Mouse (Mus musculus): ENCODE results near the gene Bet1l.
"Not testable (repeated sequence)": the region's sequence is repeated elsewhere in the genome, so short reads cannot be mapped to it uniquely, and the experiment has no call there.

Bet1l gene

GRCm38 (mm10) chr7:140857550-140858505 lies at the start of gene Bet1l:
Gene Bet1l, minus strand, starts transcription at chr7:140857577.
- no peak for DNase-seq (ENCODE audit: low spot score)

- no peak for DNase-seq (ENCODE audit: low spot score)
These were observed 49.8 kb upstream of the Bet1l start for GRCm38 (mm10) chr7:140907131-140907530.

DNA sequence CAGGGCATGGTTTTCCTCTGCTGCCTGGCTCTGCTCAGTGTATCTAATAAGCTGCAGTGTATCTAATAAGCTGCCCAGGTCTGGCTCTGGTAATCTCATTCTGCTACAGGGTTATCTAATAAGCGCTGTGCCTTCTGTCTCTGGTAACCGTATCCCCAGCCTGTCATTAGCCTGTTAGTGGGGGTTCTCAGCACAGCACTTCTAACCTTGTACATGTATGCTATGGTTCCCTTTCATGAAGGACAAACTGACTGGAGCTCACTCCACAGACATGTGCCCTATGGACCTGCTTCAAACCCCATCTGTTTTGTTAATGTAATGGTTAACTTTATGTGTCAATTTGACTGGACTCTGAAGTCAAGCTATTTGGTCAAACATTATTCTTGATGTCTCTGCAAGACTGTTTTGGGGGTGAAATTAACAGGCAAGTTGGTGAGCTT lies 48.3 kb upstream of the Bet1l start:
- DNase-seq (ENCODE audit: low spot score) = no peak

- DNase-seq (ENCODE audit: low spot score) = peak; percentile 80
These were observed 45.8 kb upstream of the Bet1l start for GRCm38 (mm10) chr7:140903212-140903611.

- DNase-seq (ENCODE audit: low spot score) = peak; percentile 34
These were observed 44.9 kb upstream of the Bet1l start for GRCm38 (mm10) chr7:140902036-140902875.

- no peak for DNase-seq (ENCODE audit: low spot score)
These were observed 42.8 kb upstream of the Bet1l start, which contains the start of gene Cox8b for GRCm38 (mm10) chr7:140900220-140900619. Gene Cox8b, minus strand, starts transcription at chr7:140900446.

GRCm38 (mm10) chr7:140899121-140899520 lies 41.7 kb upstream of the Bet1l start:
- no peak for DNase-seq (ENCODE audit: low spot score)

GRCm38 (mm10) chr7:140897863-140898262 lies 40.5 kb upstream of the Bet1l start:
- DNase-seq (ENCODE audit: low spot score) = no peak

DNA sequence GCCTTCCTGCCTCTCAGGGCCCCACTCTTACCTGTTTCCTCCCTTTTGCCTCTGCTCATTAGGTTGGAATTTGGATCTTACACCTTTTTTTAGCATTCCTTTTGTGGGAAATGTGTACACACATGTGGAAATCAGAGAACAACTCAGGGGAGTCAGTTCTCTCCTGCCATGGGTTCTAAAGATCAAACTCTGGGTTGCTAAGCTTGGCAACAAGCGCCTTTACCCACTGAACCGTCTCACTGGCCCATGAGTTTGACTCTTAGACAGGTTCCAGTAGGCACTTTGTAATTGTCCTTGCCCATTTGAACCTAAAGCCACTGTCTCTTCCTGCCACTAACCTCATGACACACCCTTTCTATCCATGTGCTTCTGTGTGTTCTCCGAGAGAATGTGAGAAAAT lies 37.2 kb upstream of the Bet1l start:
- no peak for DNase-seq (ENCODE audit: low spot score)

- no peak for DNase-seq (ENCODE audit: low spot score)
These were observed 36.7 kb upstream of the Bet1l start for GRCm38 (mm10) chr7:140894031-140894430.

DNA sequence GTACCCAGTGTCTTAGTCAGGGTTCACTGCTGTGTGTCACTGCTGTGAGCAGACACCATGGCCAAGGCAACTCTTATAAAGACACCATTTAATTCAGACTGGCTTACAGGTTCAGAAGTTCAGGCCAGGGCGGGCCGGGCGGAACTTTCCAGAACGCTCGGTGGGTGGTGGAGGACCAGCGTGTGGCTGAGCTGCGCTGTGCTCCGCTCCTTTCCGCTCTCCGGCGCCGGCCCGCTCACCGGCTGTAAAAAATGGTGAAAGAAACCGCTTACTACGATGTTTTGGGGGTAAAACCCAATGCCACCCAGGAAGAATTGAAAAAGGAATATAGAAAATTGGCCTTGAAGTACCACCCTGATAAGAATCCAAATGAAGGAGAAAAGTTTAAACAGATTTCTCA lies 33.3 kb upstream of the Bet1l start:
- not testable (repeated sequence) for DNase-seq (ENCODE audit: low spot score)

- DNase-seq (ENCODE audit: low spot score) = no peak
These were observed 25.1 kb upstream of the Bet1l start for GRCm38 (mm10) chr7:140882469-140882803.

DNA sequence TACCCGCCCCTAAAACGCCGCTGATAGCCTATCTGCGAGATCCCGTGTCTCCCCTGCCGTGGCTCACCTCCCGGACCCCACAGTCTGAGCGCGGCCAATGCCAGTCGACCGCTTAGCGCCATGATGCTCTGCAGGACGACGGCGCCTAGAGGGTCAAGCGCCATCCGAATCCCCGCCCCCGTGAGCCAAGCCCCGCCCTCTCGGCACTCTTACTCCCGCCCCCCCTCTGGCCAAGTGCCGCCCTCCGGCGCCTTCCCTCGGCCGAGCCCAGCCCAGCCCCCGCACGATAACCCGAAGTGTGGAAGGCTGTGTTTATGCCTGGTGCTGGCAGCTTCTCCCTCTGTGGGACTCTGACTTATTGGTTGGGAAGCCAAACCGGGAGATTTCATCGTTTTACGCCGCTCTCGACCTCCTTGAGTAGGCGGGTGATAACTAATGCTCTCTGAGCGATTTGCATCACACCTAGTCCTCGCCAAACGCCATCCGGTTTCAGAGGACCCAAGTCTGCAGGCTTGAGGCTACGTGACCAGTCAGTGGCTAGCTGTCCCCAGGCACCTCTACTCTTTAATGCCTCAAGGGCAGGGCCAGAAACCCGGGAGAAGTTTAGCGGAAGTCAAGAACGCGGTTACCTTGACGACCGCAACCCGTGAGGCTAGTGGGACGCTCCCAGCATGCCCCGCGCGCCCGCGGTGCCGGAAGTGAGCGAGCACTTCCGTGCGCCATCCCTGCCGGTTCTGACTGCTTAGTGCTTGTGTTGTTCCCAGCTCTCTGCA lies 24.5 kb upstream of the Bet1l start, which contains the start of the genes Psmd13 and Sirt3:
Gene Psmd13, plus strand, starts transcription at position 273 of the 773 bp plus-strand sequence.
Gene Sirt3, minus strand, starts transcription at position 614 of the 773 bp plus-strand sequence.
- peak; percentile 91 for DNase-seq (ENCODE audit: low spot score)

DNA sequence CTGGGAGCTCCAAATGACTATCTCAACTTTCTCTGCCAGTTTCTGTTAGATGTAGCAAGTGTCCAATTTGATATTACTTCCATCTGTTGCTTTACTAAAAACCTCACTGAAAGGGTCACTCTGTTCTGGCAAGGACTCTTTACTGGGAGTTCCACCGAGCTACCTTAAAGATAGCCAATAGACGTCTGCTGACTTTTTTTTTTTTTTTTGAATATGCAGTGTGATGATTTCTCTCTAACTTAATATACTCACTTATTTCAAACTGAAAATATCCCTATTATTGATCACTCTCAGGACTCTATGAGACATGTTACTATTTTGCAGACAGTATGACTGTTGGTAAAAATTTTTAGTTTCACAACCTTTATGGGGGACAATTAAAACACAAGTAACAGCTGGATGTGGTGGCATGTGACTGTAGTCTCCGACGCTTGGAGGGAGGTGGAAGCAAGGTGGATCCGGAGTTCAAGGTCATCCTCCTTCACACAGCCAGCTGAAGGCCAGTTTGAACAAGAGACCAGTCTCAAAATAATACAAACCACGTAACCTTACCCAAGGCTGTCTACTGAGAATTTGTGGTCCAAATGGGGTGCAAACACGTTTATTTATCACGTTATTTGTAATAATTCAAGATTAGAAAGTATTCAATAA lies 23.6 kb upstream of the Bet1l start:
- no peak for DNase-seq (ENCODE audit: low spot score)

- DNase-seq (ENCODE audit: low spot score) = no peak
These were observed 23.0 kb upstream of the Bet1l start for GRCm38 (mm10) chr7:140880419-140880818.

- DNase-seq (ENCODE audit: low spot score) = no peak
These were observed 22.0 kb upstream of the Bet1l start for GRCm38 (mm10) chr7:140879355-140879754.

DNA sequence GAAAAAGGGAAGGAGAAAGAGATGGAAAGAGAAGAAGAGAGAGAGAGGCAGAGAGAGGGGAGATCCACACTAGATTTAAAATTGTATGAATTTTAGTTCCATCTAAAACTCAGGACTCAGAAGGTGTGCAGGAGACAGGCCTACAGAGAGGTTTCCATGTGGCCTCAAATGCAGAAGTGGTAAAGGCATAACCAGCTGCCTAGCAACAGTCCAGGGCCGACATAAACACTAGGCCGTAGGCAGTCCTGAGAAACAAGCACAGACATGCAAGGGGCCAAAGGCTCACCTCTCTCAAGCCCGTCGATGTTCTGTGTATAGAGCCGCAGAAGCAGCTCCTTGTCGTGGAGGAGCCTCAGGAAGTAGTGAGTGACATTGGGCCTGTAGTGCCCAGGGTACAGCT lies 20.0 kb upstream of the Bet1l start:
- DNase-seq (ENCODE audit: low spot score) = no peak

DNA sequence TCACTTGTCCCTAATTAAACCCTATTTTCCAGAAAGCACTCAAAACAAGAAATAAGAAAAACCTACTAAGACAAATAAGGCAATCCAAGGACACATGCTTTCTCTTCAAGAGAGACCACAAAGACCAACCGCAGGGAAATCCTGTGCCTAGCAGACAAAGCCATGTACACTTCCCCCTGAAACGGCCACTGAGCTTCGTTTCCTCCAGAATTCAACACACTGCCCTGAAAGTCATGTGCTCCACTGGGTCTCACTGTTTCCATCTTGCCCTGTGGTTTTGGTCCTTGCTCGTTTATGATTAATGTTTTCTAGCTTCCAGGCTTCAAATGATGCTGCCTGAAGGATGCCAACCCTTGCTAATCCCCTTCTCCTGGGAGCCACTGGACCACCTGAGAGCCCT lies 16.8 kb upstream of the Bet1l start:
- no peak for DNase-seq (ENCODE audit: low spot score)

DNA sequence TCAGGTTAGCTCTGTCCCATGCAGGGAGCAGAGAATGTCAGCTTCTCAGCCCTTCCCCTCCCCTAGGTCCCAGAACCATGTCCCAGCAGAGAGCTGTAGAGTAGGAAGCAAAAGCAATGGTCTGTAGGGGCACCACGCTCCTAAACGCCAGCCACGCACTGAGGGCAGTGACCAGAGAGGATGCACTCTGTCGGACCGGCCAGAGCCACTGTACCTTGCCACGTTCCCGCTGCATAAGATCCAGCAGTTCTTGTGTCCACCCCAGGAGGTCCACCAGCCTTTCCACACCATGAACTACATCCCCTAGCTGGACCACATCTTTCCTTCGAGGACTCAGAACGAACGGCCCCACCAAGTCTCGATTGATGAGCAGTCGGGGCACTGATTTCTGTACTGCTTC lies 7.4 kb upstream of the Bet1l start:
- no peak for DNase-seq (ENCODE audit: low spot score)

- DNase-seq (ENCODE audit: low spot score) = no peak
These were observed 3.4 kb upstream of the Bet1l start for GRCm38 (mm10) chr7:140860728-140861127.

DNA sequence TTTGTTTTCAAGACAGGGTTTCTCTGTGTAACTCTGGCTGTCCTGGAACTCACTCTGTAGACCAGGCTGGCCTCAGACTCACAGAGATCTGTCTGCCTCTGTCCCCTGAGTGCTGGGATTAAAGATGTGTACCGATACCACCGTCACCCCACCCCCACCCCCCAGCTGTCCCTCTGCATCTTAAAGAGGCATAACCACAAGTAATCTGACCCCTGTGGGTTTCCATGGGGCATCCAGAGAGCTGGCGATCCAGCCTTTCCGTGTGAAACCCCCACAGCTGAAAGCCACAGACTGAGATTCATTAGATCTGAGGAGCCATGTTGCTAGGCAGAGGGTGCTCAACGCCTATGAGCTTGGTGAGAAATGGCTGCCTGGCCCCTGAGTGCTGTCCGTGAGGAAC lies 2.6 kb upstream of the Bet1l start:
- DNase-seq (ENCODE audit: low spot score) = no peak

Data from ovary, postnatal 36 days (tissue).